Mouse (Mus musculus) hindbrain, embryonic 16.5 days (tissue): ENCODE measurements at regions not wholly inside any gene's neighbourhood (a gene's known extent, or its start where the extent isn't known, plus 50 kb on each side); places are given as distances from the start of the nearest gene placed in this dataset.

Source experiments
- ATAC-seq: fragments of 200-750 bp; cut with Nextera tagmentation; 2 replicates; pipeline ENCODE4 v1.8.0; 2017; ENCODE audit warnings: moderate TSS enrichment, moderate library complexity
- H3K27ac ChIP-seq: fragments of 300-500 bp; sonication (generic); 2 replicates; pipeline ENCODE4 v1.5.1; 2014; ENCODE audit warnings: low read depth, mild to moderate bottlenecking, control low read depth, low read length, moderate library complexity
- H3K27me3 ChIP-seq: fragments of 300-500 bp; sonication (generic); replicated peaks from 2 replicates; pipeline ENCODE4 v1.6.1; 2014; ENCODE audit warnings: low read length; ENCODE audit not compliant: control insufficient read depth, insufficient read depth
- H3K36me3 ChIP-seq: fragments of 300-500 bp; sonication (generic); 2 replicates; pipeline ENCODE4 v1.6.1; 2014; ENCODE audit warnings: mild to moderate bottlenecking, low read length, moderate library complexity, mixed read lengths; ENCODE audit not compliant: control insufficient read depth, insufficient read depth
- H3K4me1 ChIP-seq: fragments of 300-500 bp; sonication (generic); 2 replicates; pipeline ENCODE4 v1.6.1; 2014; ENCODE audit warnings: low read depth, low read length; ENCODE audit not compliant: control insufficient read depth, insufficient read depth
- H3K4me2 ChIP-seq: fragments of 300-500 bp; sonication (generic); 2 replicates; pipeline ENCODE4 v1.6.1; 2014; ENCODE audit warnings: mild to moderate bottlenecking, low read length, control low read depth, moderate library complexity
- H3K4me3 ChIP-seq: fragments of 300-500 bp; sonication (generic); 2 replicates; pipeline ENCODE4 v1.5.1; 2014; ENCODE audit warnings: mild to moderate bottlenecking, low read length, control low read depth, moderate library complexity
- H3K9ac ChIP-seq: fragments of 300-500 bp; sonication (generic); 2 replicates; pipeline ENCODE4 v1.6.1; 2014; ENCODE audit warnings: low read depth, mild to moderate bottlenecking, control low read depth, low read length, moderate library complexity
- H3K9me3 ChIP-seq: fragments of 300-500 bp; sonication (generic); 2 replicates; pipeline ENCODE4 v1.6.1; 2014; ENCODE audit warnings: mild to moderate bottlenecking, low read length, moderate library complexity; ENCODE audit not compliant: control insufficient read depth
- WGBS: fragments of 180-500 bp; shearing (Covaris S2); extraction: QIAGEN DNeasy Blood & Tissue Kit; methylation state at CpG from one replicate; pipeline ENCODE4 v1.1.7; 2014; 5-methylcytosine and 5-hydroxymethylcytosine counted together

DNA sequence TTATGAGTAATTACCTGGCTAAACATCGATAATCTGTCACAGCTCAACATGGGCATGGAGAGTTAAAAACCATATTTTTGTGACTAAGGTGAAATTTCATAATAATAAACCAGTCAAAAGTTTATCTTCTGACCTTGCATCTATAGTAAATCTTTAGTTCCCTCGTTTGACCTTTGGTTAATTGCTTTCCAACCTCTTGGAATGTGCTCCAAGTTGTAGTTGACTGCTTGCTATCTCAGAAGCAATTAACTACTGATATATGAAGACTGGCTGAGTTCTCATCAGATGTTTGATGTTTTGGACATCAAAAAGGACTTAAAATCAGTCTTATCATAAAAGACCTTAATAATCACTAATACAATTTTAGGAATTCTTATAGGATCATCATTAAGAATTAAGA is 895.8 kb upstream of the Tmprss15 start:
- Histone ChIP-seq H3K4me1 (no peaks in the 10 kb centered on the region), H3K9me3 (no peaks in the 10 kb centered on the region), H3K27ac (no peak overlapping the region), H3K9ac (no peak overlapping the region), H3K4me3 (no peak overlapping the region), H3K27me3 (no peaks in the 10 kb centered on the region), H3K36me3 (no peaks in the 10 kb centered on the region), H3K4me2 (no peak overlapping the region)
- no peak for ATAC-seq
- WGBS = 78% methylated on average over 2 of the region's 2 CpGs

DNA sequence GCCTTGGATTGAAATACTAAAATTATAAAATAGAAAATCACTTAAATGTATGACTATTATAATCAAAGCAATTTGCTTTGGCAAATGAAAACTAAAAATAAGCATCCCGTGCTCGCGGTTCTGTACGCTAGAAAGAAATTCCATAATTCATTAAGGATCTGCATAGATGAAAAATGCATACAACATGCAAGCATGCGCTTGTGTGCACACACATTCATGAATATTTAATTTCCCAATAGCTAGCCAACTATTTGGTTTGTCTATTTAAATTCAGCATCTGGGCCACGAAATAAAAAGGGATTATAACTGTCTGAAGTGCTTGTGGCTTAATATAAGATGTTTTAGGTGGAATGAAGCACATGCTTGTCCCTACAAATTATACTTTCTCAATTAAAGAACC is 881.2 kb upstream of the Tmprss15 start:
- no peak for ATAC-seq
- no peaks in the 10 kb centered on the region for H3K9me3 ChIP-seq
- no peaks in the 10 kb centered on the region for H3K27me3 ChIP-seq
- no peak overlapping the region for H3K27ac ChIP-seq
- WGBS = 59% methylated on average over 6 of the region's 6 CpGs
- no peaks in the 10 kb centered on the region for H3K4me1 ChIP-seq
- H3K4me3 ChIP-seq = no peak overlapping the region
- no peak overlapping the region for H3K4me2 ChIP-seq
- no peaks in the 10 kb centered on the region for H3K36me3 ChIP-seq
- H3K9ac ChIP-seq = no peak overlapping the region

DNA sequence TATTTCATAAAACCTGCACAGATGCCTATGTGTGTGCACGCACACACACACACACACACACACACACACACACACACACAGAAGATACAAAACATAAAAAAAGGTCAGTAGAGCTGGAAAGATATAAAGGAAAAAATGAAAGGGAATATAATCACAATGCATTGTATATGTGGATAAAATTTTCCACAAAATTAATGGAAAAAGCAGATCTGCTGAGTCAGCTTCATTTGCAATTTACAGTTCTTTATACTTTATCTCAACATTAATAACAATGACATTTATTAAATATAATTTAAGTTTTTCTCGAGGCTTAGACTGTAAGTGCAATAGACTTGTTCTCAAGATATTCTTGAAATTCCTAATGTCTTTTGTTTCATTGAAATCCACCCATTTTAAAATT is 846.1 kb upstream of the Tmprss15 start:
- Histone ChIP-seq H3K4me1 (no peaks in the 10 kb centered on the region), H3K4me3 (no peak overlapping the region), H3K27me3 (no peaks in the 10 kb centered on the region), H3K36me3 (no peaks in the 10 kb centered on the region), H3K9me3 (no peaks in the 10 kb centered on the region), H3K4me2 (no peak overlapping the region), H3K9ac (no peak overlapping the region), H3K27ac (no peak overlapping the region)
- WGBS = 70% methylated on average over 2 of the region's 2 CpGs
- ATAC-seq = no peak

- no peaks in the 10 kb centered on the region for H3K4me1 ChIP-seq
- H3K9me3 ChIP-seq = no peaks in the 10 kb centered on the region
- no peaks in the 10 kb centered on the region for H3K27me3 ChIP-seq
- H3K9ac ChIP-seq = no peak overlapping the region
- ATAC-seq = no peak
- WGBS = 52% methylated on average over 1 of the region's 1 CpGs
- no peaks in the 10 kb centered on the region for H3K36me3 ChIP-seq
- no peak overlapping the region for H3K4me3 ChIP-seq
- no peak overlapping the region for H3K27ac ChIP-seq
- H3K4me2 ChIP-seq = no peak overlapping the region
Measured at GRCm38 (mm10) chr16:79907126-79907525, 816.2 kb upstream of the Tmprss15 start.

DNA sequence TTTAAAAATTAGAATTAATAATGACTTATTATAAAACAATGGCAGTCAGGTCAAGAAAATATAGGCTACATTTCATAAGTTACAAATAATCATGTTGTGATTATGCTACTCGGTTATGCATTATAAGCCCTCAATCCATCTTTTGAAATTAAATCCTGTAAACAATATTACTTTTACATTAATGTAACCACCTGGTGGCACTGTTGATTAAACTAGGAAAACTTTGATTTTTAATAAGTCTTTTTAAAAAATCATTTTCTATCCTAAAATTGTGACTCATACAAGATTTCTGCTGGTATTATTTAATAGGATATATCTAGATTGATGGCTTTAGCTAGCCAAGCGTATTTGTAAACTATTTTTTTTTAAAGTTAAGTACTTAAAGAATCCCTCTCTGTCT is 810.6 kb upstream of the Tmprss15 start:
- Histone ChIP-seq H3K4me2 (no peak overlapping the region), H3K27ac (no peak overlapping the region), H3K9ac (no peak overlapping the region), H3K27me3 (no peaks in the 10 kb centered on the region), H3K9me3 (no peaks in the 10 kb centered on the region), H3K4me1 (no peaks in the 10 kb centered on the region), H3K36me3 (no peaks in the 10 kb centered on the region), H3K4me3 (no peak overlapping the region)
- no peak for ATAC-seq
- 70% methylated on average over 2 of the region's 2 CpGs for WGBS

DNA sequence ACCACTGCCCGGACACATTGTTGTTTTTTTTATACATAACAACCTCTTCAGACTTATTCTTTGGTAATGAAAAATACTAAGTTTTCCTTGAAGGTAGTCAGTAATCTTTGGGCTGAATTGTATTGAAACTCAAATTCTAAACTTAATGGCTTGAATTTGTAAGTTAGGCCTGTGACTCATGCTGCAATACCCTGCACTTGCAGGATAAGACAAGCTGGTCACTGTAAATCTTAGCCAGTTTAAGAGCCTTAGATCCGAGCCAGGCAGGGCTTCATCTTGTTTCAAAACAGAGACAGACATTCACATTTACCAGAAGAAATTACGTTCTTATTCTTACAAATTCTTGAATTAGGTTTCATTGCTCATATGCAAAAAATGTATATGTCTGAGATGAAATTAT is 791.0 kb upstream of the Tmprss15 start:
- H3K27ac ChIP-seq = no peak overlapping the region
- WGBS = 80% methylated on average over 3 of the region's 3 CpGs

DNA sequence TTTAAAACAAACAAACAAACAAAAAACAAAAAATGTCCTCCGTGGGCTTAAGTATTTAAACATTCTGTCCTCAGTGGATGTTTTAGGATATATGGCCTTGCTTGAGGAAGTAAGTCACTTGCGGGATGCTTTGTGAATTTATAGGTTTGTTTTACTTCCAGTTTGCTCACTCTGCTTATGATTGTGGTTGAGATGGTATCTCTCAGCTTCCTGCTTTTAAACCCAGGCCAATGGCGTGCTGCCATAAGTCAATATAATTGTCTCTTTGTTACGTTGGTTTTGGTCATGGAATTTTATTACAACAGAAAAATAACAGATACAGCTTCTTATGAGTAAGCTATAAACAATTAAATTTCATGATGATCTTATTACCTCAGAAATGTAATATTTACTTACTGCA is 787.2 kb upstream of the Tmprss15 start:
- H3K4me3 ChIP-seq = no peak overlapping the region
- H3K4me2 ChIP-seq = no peak overlapping the region
- H3K9ac ChIP-seq = no peak overlapping the region
- H3K27ac ChIP-seq = no peak overlapping the region
- 89% methylated on average over 4 of the region's 4 CpGs for WGBS
- no peak for ATAC-seq
- H3K4me1 ChIP-seq = no peaks in the 10 kb centered on the region
- H3K9me3 ChIP-seq = no peaks in the 10 kb centered on the region
- H3K36me3 ChIP-seq = no peaks in the 10 kb centered on the region
- no peaks in the 10 kb centered on the region for H3K27me3 ChIP-seq

More for the DNA sequence above, 791.0 kb upstream of the Tmprss15 start:
- no peak overlapping the region for H3K4me3 ChIP-seq
- H3K9ac ChIP-seq = no peak overlapping the region
- H3K36me3 ChIP-seq = no peaks in the 10 kb centered on the region
- H3K4me1 ChIP-seq = no peaks in the 10 kb centered on the region
- ATAC-seq = no peak
- no peak overlapping the region for H3K4me2 ChIP-seq
- H3K9me3 ChIP-seq = no peaks in the 10 kb centered on the region
- no peaks in the 10 kb centered on the region for H3K27me3 ChIP-seq

DNA sequence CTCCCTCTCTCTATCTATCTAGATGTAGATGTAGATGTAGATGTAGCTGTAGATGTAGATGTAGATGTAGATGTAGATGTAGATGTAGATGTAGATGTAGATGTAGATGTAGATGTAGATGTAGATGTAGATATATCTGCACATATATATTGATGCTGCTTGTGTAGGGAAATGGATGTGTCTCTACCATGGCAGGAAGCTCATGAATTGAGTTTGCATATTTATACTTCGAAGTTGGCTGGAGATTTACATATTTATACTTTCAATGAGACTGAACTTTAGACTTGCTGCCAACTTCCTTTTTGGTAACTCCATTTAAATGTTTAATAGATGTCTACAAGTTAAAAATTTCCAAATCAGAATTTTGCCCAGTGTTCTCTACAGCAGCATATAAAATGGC is 785.9 kb upstream of the Tmprss15 start:
- Histone ChIP-seq H3K27me3 (no peaks in the 10 kb centered on the region), H3K9ac (no peak overlapping the region), H3K4me3 (no peak overlapping the region), H3K4me1 (no peaks in the 10 kb centered on the region), H3K36me3 (no peaks in the 10 kb centered on the region), H3K27ac (no peak overlapping the region), H3K9me3 (no peaks in the 10 kb centered on the region), H3K4me2 (no peak overlapping the region)
- WGBS = 77% methylated on average over 1 of the region's 1 CpGs
- no peak for ATAC-seq

DNA sequence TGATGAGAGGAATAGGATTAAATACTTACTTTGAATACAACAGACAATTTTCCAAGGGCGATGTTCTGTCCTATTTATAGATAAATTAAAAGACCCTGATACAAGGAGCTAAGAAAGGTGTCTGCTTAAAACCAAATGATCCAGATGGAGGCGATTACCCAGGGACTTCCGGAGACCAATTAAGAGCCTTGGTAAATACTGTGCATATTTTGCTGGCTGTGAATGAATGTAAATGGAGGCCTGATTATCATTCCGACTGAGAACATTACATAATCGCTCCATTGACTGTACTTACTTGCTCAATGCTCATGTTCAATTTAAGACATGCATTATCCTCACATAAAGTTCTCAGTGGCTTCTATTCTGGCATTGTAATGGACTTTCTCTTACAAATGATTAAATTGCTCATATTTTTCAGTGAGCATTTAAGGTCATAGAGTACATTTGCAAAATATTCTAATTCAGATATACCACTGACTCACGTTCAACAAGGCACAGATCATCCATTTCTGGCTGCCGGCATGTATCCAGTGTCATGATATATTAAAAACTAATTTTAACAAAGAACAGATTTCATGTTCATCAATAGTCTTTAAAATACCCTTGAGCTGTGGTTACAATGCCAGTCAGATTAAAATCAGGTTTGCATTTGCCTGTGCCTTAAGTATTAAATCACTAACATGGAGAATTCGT is 779.8 kb upstream of the Tmprss15 start:
- Histone ChIP-seq H3K4me1 (no peaks in the 10 kb centered on the region), H3K4me2 (no peak overlapping the region), H3K9me3 (no peaks in the 10 kb centered on the region), H3K27ac (no peak overlapping the region), H3K27me3 (no peaks in the 10 kb centered on the region), H3K9ac (no peak overlapping the region), H3K36me3 (no peaks in the 10 kb centered on the region), H3K4me3 (no peak overlapping the region)
- ATAC-seq = peak; percentile 40; the same call in 1 of the 2 replicates
- 57% methylated on average over 8 of the region's 8 CpGs for WGBS

DNA sequence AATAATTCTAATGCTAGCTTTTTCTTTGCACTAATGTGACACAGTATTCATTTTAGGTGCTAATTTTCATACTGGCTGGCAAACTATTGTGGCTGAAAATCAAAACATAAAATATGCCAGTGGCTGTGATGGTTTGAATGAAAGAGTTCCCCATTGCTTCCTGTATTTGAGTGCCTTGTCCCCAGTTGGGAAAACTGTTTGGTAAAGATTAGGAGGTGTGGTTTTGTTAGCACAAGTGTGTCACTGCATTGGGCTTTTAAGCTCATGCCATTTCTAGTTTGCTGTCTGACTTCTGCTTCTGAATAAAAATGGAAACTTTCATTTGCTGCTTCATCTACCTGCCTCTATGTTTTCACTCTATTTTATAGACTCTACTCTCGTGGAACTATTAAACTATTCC is 768.6 kb upstream of the Tmprss15 start:
- no peak for ATAC-seq
- no peak overlapping the region for H3K9ac ChIP-seq

More for the DNA sequence above, 768.6 kb upstream of the Tmprss15 start:
- no peak overlapping the region for H3K27ac ChIP-seq
- H3K4me1 ChIP-seq = no peaks in the 10 kb centered on the region
- no peaks in the 10 kb centered on the region for H3K36me3 ChIP-seq
- no peaks in the 10 kb centered on the region for H3K9me3 ChIP-seq
- no peaks in the 10 kb centered on the region for H3K27me3 ChIP-seq
- no peak overlapping the region for H3K4me2 ChIP-seq
- 72% methylated on average over 1 of the region's 1 CpGs for whole genome bisulfite sequencing
- no peak overlapping the region for H3K4me3 ChIP-seq
